Mouse (Mus musculus) midbrain, embryonic 16.5 days (tissue): ENCODE measurements at regions not wholly inside any gene's neighbourhood (a gene's known extent, or its start where the extent isn't known, plus 50 kb on each side); places are given as distances from the start of the nearest gene placed in this dataset.

Source experiments
- ATAC-seq: fragments of 200-750 bp; cut with Nextera tagmentation; 2 replicates; pipeline ENCODE4 v1.8.0; 2017; ENCODE audit warnings: moderate TSS enrichment
- H3K27ac ChIP-seq: fragments of 300-500 bp; sonication (generic); 2 replicates; pipeline ENCODE4 v1.5.1; 2014; ENCODE audit warnings: mild to moderate bottlenecking, low read length, mixed read lengths
- H3K27me3 ChIP-seq: fragments of 300-500 bp; sonication (generic); 2 replicates; pipeline ENCODE4 v1.6.1; 2014; ENCODE audit warnings: low read depth, low read length, mixed read lengths; ENCODE audit not compliant: control insufficient read depth, insufficient read depth
- H3K36me3 ChIP-seq: fragments of 300-500 bp; sonication (generic); 2 replicates; pipeline ENCODE4 v1.6.1; 2014; ENCODE audit warnings: mild to moderate bottlenecking, low read length, moderate library complexity, mixed read lengths; ENCODE audit not compliant: control insufficient read depth, insufficient read depth
- H3K4me1 ChIP-seq: fragments of 300-500 bp; sonication (generic); 2 replicates; pipeline ENCODE4 v1.6.1; 2014; ENCODE audit warnings: mild to moderate bottlenecking, low read length, mixed read lengths; ENCODE audit not compliant: control insufficient read depth, insufficient read depth
- H3K4me2 ChIP-seq: fragments of 300-500 bp; sonication (generic); 2 replicates; pipeline ENCODE4 v1.6.1; 2014; ENCODE audit warnings: mild to moderate bottlenecking, low read length, mixed read lengths
- H3K4me3 ChIP-seq: fragments of 300-500 bp; sonication (generic); 2 replicates; pipeline ENCODE4 v1.5.1; 2014; ENCODE audit warnings: low read depth, mild to moderate bottlenecking, low read length, moderate library complexity, mixed read lengths
- H3K9ac ChIP-seq: fragments of 300-500 bp; sonication (generic); 2 replicates; pipeline ENCODE4 v1.6.1; 2014; ENCODE audit warnings: low read depth, low read length, mixed read lengths
- H3K9me3 ChIP-seq: fragments of 300-500 bp; sonication (generic); replicated peaks from 2 replicates; pipeline ENCODE4 v1.6.1; 2014; ENCODE audit warnings: mild to moderate bottlenecking, low read length, mixed read lengths; ENCODE audit not compliant: control insufficient read depth, poor library complexity, severe bottlenecking
- WGBS: fragments of 180-500 bp; shearing (Covaris S2); extraction: QIAGEN DNeasy Blood & Tissue Kit; methylation state at CpG from one replicate; pipeline ENCODE4 v1.1.7; 2014; 5-methylcytosine and 5-hydroxymethylcytosine counted together

DNA sequence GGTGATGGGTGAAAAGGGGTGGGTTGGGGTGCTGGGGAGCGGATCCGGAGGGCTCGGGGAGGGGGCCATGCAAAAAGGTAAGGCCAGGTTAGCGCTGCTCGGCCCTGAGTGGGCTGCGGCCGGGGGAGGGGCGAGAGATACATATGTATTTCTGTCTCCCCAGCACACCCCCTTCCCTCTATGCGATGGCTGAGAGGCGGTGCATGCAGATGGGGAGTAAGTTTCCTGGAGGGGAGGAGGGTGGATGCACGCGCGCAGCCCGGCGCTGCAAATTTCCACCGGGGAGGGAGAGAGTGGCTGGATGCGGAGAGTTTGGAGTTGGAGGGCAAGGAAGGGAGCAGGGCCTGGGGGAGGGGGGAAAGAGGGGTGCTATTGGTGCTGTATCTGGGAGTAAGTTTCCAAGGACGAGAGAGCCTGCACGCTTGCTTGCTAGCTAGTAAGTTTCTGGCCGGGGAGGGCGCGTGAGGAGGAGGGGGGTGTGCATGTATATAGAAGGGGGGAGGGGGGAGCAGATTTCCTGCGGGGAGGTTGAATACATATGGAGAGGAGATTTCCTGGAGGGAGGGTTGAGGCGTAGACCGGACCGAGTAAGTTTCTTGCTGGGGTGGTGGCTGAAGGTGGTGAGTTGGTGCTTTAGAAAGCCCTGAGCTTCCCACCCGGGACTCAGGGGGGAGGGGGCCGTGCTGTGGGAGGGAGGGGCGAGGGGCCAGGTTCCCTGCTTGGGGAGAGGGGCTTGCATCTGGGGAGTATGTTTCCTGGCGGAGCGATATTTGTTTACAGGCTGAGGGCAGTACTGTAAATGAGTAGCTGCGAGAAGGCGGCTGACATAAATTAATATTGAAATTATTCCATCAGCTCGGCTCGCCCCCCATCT, 130.8 kb upstream of the Ubr2 start:
- H3K4me3 ChIP-seq = peak overlapping the region; percentile 51
- no peaks in the 10 kb centered on the region for H3K27me3 ChIP-seq
- peak overlapping the region; percentile 82 for H3K4me2 ChIP-seq
- under 1% methylated on average over 32 of the region's 35 CpGs for WGBS
- no peaks in the 10 kb centered on the region for H3K36me3 ChIP-seq
- H3K4me1 ChIP-seq = peaks cover 38% of the 10 kb centered on the region
- peak overlapping the region; percentile 97 for H3K27ac ChIP-seq
- H3K9ac ChIP-seq = peak overlapping the region; percentile 76
- ATAC-seq = peak; percentile 77
- no peaks in the 10 kb centered on the region for H3K9me3 ChIP-seq

DNA sequence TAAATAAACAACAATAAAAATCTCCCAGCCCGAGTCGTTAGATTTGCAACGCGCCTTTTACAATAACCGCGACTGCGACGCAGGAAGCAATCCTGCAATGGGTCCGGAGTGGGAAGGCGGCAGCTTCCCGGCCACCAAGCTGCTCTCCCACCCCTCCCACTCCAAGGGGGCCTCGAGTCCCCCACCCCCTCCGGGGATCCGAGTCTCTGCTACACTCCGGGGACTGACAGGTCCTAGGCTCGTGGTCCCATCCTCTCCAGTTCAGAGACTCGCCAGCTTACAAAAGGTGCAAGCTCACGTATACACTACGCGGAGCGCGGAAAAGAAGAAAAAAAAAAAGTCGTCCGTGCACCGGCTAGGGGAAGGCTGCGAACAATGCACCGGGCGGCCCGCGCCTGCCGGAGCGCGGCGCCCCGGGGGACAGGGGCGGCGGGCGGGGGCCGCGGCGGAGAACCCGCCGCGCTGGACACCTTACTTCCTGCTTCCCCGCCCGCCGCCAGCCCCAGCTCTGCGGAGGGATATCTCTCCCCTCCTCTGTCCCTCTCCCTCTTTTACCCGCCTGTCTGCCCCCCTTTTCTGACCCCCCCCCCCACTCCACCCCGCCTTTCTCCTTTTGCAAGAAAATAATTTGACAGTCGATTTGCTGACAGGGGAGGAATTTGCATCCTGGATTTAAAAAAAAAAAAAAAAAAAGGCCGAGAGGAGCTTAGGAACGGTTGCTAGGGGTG, 130.0 kb upstream of the Ubr2 start:
- WGBS = under 1% methylated on average over 36 of the region's 53 CpGs
- no peaks in the 10 kb centered on the region for H3K36me3 ChIP-seq
- H3K4me2 ChIP-seq = peak overlapping the region; percentile 82
- no peaks in the 10 kb centered on the region for H3K9me3 ChIP-seq
- H3K27me3 ChIP-seq = no peaks in the 10 kb centered on the region
- H3K27ac ChIP-seq = peak overlapping the region; percentile 97
- H3K4me3 ChIP-seq = peak overlapping the region; percentile 51
- peaks cover 36% of the 10 kb centered on the region for H3K4me1 ChIP-seq
- H3K9ac ChIP-seq = peak overlapping the region; percentile 76
- peak; percentile 67 for ATAC-seq

DNA sequence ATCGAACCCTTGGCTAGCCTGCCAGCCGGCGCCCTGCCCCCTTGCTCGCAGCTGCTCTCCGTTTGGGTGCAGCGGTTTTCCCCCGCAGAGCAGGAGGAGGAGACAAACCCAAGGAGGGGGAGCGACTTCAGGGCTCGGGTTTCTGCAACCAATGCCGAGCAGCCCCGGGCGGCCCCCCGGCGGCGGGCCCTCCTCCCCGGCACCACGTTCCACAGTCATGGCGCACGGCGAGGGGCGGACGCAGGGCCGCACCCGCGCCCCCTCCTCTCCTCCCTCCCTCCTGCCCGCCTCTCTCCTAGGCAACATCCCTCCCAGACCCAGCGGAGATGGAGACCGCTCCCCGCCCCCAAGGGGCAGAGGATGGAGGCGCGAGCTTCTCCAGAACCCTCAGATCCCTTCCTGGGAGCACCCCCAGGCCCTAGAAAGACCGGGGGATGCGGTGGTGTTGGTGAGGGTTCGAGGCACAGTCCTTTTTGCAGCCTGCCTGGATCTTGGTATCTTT, 129.4 kb upstream of the Ubr2 start:
- no peaks in the 10 kb centered on the region for H3K36me3 ChIP-seq

DNA sequence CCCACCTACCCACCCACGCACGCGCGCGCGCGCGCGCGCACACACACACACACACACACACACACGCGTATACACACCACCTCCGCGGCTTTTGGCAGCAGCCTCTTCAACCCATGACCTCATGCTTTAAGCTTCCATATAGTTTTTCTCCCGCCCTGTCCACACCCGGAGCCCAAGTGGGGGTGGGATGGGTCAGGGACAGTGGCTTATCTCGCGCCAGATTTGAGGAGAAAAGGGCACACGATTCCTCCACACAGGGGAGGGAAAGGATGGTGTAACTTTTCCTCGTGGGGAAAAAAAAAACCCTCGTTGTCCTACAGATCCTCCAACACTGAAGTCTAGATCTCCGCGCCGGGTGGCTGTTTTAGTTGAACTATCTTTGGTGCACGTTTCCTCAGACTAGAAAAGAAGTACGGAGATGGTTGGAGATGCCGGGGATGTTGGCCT, 128.8 kb upstream of the Ubr2 start:
- Histone ChIP-seq H3K9ac (peak overlapping the region; percentile 76), H3K27ac (peak overlapping the region; percentile 97), H3K9me3 (no peaks in the 10 kb centered on the region), H3K4me1 (peaks cover 25% of the 10 kb centered on the region), H3K4me3 (peak overlapping the region; percentile 51), H3K27me3 (no peaks in the 10 kb centered on the region), H3K36me3 (no peaks in the 10 kb centered on the region), H3K4me2 (peak overlapping the region; percentile 82)
- WGBS = 1% methylated on average over 27 of the region's 27 CpGs
- ATAC-seq = peak; percentile 2; the same call in 1 of the 2 replicates

More for the DNA sequence above, 129.4 kb upstream of the Ubr2 start:
- Histone ChIP-seq H3K4me2 (peak overlapping the region; percentile 82), H3K27ac (peak overlapping the region; percentile 97), H3K4me3 (peak overlapping the region; percentile 51), H3K27me3 (no peaks in the 10 kb centered on the region), H3K9me3 (no peaks in the 10 kb centered on the region), H3K9ac (peak overlapping the region; percentile 76), H3K4me1 (peaks cover 30% of the 10 kb centered on the region)
- WGBS = 1% methylated on average over 14 of the region's 34 CpGs
- ATAC-seq = peak; percentile 93

DNA sequence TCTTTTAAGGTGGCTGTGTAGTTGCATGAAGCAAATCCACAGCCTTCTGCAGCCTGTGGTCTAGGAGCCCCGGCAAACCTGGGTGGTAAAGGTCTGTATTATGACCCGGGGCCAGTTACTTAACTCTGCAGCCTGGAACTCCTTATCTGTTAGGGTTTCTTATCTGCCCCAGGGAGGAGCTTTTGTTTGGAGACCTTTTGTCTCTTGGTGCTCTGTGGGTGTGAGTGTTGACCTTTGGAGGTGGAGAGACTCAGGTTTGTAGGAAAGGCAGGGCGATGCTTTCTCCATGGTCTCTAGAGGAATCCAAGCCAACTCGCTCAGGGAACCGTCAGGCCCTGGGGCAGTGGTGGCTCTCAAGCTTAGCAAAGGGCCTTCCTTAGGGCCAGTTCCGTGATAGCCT, 127.8 kb upstream of the Ubr2 start:
- no peaks in the 10 kb centered on the region for H3K9me3 ChIP-seq
- no peaks in the 10 kb centered on the region for H3K36me3 ChIP-seq
- ATAC-seq = no peak
- H3K4me3 ChIP-seq = no peak overlapping the region
- WGBS = 46% methylated on average over 6 of the region's 6 CpGs
- no peaks in the 10 kb centered on the region for H3K27me3 ChIP-seq
- H3K4me1 ChIP-seq = peaks cover 16% of the 10 kb centered on the region
- H3K27ac ChIP-seq = no peak overlapping the region
- no peak overlapping the region for H3K4me2 ChIP-seq
- no peak overlapping the region for H3K9ac ChIP-seq

DNA sequence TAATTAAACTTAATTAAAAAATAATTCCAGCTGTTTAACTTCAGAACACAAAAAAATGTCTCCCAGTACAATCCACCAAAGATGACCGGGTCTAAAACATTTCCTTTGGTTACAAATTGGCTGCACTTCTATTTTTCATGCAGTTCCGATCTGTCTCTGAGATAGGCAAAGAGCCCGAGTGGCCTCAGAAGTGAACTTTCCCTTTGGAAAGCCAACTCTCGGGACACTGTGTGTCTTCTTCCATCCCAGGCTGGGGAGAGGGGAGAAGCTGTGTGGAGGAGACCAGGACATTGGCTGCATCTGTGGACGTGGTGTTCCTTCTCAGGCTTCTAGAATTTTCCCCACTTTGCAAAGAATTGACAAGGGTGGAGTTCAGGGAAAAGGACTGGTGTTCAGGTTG, 125.0 kb upstream of the Ubr2 start:
- 88% methylated on average over 5 of the region's 5 CpGs for WGBS
- Histone ChIP-seq H3K27ac (no peak overlapping the region), H3K4me2 (no peak overlapping the region), H3K9ac (no peak overlapping the region), H3K27me3 (no peaks in the 10 kb centered on the region), H3K4me1 (peaks cover 9% of the 10 kb centered on the region), H3K4me3 (no peak overlapping the region), H3K9me3 (no peaks in the 10 kb centered on the region), H3K36me3 (no peaks in the 10 kb centered on the region)
- no peak for ATAC-seq

DNA sequence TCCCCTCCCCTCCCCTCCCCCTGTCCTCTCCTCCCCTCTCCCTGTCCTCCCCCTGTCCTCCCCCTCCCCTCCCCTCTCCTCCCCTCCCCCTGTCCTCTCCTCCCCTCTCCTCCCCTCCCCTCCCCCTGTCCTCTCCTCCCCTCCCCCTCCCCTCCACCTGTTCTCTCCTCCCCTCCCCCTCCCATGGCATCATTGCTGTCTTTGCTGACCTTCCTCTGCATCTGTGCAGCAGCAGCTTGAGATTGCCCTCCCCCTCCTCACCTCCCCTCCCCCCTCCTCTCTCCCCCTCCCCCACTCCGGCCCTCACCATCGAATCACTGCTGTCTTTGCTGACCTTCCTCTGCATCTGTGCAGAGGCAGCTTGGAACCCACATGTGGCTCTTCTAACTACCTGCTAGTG, 123.4 kb upstream of the Ubr2 start:
- H3K27me3 ChIP-seq = no peaks in the 10 kb centered on the region
- H3K9ac ChIP-seq = no peak overlapping the region
- no peak for ATAC-seq
- no peaks in the 10 kb centered on the region for H3K9me3 ChIP-seq
- no peak overlapping the region for H3K4me2 ChIP-seq
- H3K27ac ChIP-seq = no peak overlapping the region
- no peaks in the 10 kb centered on the region for H3K36me3 ChIP-seq
- H3K4me1 ChIP-seq = peaks cover 2% of the 10 kb centered on the region; the same call in 1 of the 2 replicates
- no peak overlapping the region for H3K4me3 ChIP-seq
- WGBS = 38% methylated on average over 2 of the region's 2 CpGs

DNA sequence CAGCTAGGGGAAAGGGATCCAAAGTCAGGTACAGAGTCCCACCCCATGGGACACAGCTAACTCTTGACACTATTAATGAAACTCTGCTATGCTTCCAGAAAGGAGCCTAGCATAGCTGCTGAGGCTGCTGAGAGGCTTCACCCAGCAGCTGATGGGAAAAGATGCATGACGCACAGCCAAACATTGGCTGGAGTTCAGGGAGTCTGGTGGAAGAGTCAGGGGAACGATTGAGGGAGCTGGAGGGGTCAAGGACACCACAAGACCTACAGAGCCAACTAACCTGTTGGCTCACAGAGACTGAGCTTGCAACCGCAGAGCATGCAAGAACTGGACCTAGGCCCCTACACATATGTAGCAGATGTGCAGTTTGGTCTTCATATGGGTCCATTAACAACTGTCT, 117.2 kb upstream of the Ubr2 start:
- no peak overlapping the region for H3K4me2 ChIP-seq
- ATAC-seq = no peak
- 97% methylated on average over 3 of the region's 3 CpGs for WGBS

DNA sequence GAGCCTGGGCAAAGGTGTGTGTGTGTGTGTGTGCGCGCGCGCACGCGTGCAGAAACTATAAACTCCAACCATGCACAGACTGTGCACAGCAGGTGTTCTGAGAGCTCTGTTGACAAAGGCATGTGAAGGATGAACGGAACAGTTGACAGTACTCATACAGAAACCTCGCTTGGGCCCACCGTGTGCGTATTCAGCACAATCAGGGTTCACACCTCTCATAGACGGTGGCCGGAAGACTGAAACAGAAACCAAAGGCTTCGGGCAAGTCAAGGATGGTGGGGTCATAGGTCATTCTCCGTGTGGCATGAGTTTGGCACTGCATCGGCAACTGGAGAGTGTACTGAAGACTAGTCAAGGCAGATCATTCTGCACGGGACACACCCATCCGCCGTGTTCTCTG, 113.2 kb upstream of the Ubr2 start:
- no peak overlapping the region for H3K27ac ChIP-seq
- 94% methylated on average over 18 of the region's 18 CpGs for WGBS
- ATAC-seq = no peak

More for the DNA sequence above, 117.2 kb upstream of the Ubr2 start:
- no peak overlapping the region for H3K9ac ChIP-seq
- H3K9me3 ChIP-seq = no peaks in the 10 kb centered on the region
- H3K4me1 ChIP-seq = no peaks in the 10 kb centered on the region
- H3K36me3 ChIP-seq = no peaks in the 10 kb centered on the region
- no peak overlapping the region for H3K4me3 ChIP-seq
- H3K27ac ChIP-seq = no peak overlapping the region
- no peaks in the 10 kb centered on the region for H3K27me3 ChIP-seq

More for the DNA sequence above, 113.2 kb upstream of the Ubr2 start:
- H3K4me1 ChIP-seq = no peaks in the 10 kb centered on the region
- H3K4me3 ChIP-seq = no peak overlapping the region
- H3K4me2 ChIP-seq = no peak overlapping the region
- H3K9me3 ChIP-seq = no peaks in the 10 kb centered on the region
- no peaks in the 10 kb centered on the region for H3K27me3 ChIP-seq
- H3K9ac ChIP-seq = no peak overlapping the region
- no peaks in the 10 kb centered on the region for H3K36me3 ChIP-seq
